Mouse (Mus musculus): ENCODE data around the gene Krt77. TPM values are rescaled to one million over a fixed set of nuclear protein-coding genes. Genes with fewer than 3 reads are reported as not detected.
A peak's percentile ranks its signal among the peaks of the same experiment; 100 is the strongest.

Krt77 gene
- polyA plus RNA-seq, 1 experiment: 6.3 TPM

GRCm38 (mm10) chr15:101866754-101867153 is 2.8 kb downstream of the Krt77 start:
- no peak overlapping the region for H3K27ac ChIP-seq (ENCODE audit: insufficient read depth, low read length)
- TF ChIP-seq CTCF (IDR thresholded peaks at IDR 0.05; ENCODE audit: extremely low read depth, insufficient read depth, low read length) (no peak), POLR2A (IDR thresholded peaks at IDR 0.05; ENCODE audit: extremely low read depth, insufficient read depth, low read length) (no peak)
- no peak overlapping the region for H3K4me3 ChIP-seq (ENCODE audit: insufficient read depth, low read length)
- peaks cover 4% of the 10 kb centered on the region for H3K4me1 ChIP-seq (ENCODE audit: control insufficient read depth, insufficient read depth, low read length)

DNA sequence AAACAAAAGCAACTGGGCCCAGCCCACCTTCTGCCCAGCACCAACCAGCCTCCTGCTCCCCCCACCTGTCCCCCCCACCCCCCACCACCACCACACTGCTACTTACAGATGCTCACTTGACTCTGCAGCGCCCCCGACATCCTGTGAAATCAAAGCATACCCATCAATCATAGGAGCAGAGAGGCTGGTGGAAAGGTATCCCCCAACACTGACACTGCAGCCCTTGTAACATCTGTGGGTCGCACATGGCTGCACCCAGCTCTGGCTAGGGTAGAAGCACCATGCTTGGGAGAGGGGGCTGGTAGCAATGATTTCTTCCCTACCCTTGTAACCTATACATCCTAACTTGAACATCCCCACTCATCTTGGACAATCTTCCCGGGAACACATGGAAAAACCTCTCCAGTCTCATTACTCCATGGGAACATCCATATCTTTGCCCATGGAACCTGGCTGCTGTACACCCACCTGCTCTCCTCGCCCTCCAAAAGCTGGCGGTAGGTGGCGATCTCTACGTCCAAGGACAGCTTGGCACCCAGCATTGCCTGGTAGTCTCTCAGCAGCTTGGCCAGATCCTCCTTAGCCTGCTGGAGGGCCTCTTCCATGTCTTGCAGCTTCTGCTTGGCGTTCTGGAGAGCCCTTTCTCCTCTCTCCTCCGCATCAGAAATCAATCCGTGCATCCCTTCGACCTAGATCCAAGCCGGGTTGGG is 8.9 kb downstream of the Krt77 start:
- no peak overlapping the region for H3K27ac ChIP-seq (ENCODE audit: insufficient read depth, low read length)

DNA sequence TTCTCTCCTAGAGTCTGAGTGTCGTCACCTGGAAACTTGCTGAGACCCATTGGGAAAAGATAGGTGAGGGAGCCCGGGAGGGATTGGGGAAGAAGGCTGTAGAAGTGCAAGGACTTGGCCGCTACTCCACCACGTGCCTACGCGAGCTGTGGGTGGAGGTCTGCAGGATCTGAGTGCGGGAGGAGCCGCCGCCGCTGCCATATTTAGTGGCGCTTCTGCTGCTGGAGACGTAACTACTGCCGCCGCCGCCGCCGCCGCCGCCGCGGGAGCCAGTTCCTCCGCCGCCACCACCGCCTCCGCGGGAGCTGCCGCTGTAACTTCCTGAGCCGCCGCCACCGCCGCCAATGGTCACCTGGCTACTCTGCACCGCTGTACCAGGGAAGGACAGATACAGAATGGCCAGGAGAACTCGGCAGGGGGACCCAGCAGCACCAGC is 9.8 kb downstream of the Krt77 start:
- no peak for TF ChIP-seq POLR2A (IDR thresholded peaks at IDR 0.05; ENCODE audit: extremely low read depth, insufficient read depth, low read length)
- TF ChIP-seq CTCF (IDR thresholded peaks at IDR 0.05; ENCODE audit: extremely low read depth, insufficient read depth, low read length): no peak
- no peak overlapping the region for H3K27ac ChIP-seq (ENCODE audit: insufficient read depth, low read length)

More for the DNA sequence above, 8.9 kb downstream of the Krt77 start:
- TF ChIP-seq POLR2A (IDR thresholded peaks at IDR 0.05; ENCODE audit: extremely low read depth, insufficient read depth, low read length) (no peak), CTCF (IDR thresholded peaks at IDR 0.05; ENCODE audit: extremely low read depth, insufficient read depth, low read length) (no peak)
- no peak overlapping the region; the same call in 1 of the 2 replicates for H3K4me3 ChIP-seq (ENCODE audit: insufficient read depth, low read length)
- peaks cover 2% of the 10 kb centered on the region; the same call in 1 of the 2 replicates for H3K4me1 ChIP-seq (ENCODE audit: control insufficient read depth, insufficient read depth, low read length)

DNA sequence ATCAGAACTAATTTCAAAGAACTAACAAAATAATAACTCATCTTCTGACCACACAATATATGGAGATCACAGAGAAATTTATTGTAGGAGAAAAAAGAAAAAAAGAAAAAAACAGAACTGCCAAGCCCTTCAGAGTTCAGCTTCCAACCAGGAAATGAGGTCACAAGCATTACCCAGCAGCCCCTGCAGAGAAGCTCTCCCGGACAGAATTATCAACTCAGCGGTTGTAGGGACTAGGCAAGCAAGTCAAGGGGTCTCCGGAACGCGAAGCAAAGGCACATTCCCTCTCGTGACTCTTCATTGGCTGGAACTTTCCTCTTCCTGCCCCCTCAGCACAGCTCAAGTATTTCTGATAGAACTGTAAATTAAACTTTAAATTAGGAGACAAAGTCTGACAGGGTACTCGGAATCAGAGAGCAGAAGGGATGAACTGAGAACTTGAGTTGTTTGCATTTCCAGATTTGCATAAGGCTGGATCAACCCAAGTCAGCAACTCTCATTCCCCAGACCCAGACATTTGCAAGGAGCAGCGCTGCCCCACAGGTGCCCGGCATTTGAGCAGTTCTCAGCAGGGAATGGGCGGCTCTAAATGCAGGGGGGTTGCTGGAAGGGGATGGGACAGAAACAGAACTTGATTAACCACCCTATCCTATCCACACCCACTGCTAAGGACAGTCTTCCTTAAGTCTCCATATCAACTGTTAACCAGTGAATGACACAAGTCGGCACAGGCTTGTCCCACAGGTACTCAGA is 10.7 kb downstream of the Krt77 start:
- H3K27ac ChIP-seq (ENCODE audit: insufficient read depth, low read length): no peak overlapping the region
- H3K4me3 ChIP-seq (ENCODE audit: insufficient read depth, low read length): no peak overlapping the region; the same call in 1 of the 2 replicates
- TF ChIP-seq CTCF (IDR thresholded peaks at IDR 0.05; ENCODE audit: extremely low read depth, insufficient read depth, low read length) (no peak), POLR2A (IDR thresholded peaks at IDR 0.05; ENCODE audit: extremely low read depth, insufficient read depth, low read length) (no peak)
- peaks cover 4% of the 10 kb centered on the region; the same call in 1 of the 2 replicates for H3K4me1 ChIP-seq (ENCODE audit: control insufficient read depth, insufficient read depth, low read length)

More for the DNA sequence above, 9.8 kb downstream of the Krt77 start:
- peaks cover 2% of the 10 kb centered on the region; the same call in 1 of the 2 replicates for H3K4me1 ChIP-seq (ENCODE audit: control insufficient read depth, insufficient read depth, low read length)
- H3K4me3 ChIP-seq (ENCODE audit: insufficient read depth, low read length): peak overlapping the region; percentile 36

- TF ChIP-seq CTCF (IDR thresholded peaks at IDR 0.05; ENCODE audit: extremely low read depth, insufficient read depth, low read length): no peak
- no peak for TF ChIP-seq POLR2A (IDR thresholded peaks at IDR 0.05; ENCODE audit: extremely low read depth, insufficient read depth, low read length)
- no peak overlapping the region for H3K4me3 ChIP-seq (ENCODE audit: insufficient read depth, low read length)
- peaks cover 4% of the 10 kb centered on the region; the same call in 1 of the 2 replicates for H3K4me1 ChIP-seq (ENCODE audit: control insufficient read depth, insufficient read depth, low read length)
- H3K27ac ChIP-seq (ENCODE audit: insufficient read depth, low read length): no peak overlapping the region
Measured at GRCm38 (mm10) chr15:101856696-101857095, 12.8 kb downstream of the Krt77 start.

DNA sequence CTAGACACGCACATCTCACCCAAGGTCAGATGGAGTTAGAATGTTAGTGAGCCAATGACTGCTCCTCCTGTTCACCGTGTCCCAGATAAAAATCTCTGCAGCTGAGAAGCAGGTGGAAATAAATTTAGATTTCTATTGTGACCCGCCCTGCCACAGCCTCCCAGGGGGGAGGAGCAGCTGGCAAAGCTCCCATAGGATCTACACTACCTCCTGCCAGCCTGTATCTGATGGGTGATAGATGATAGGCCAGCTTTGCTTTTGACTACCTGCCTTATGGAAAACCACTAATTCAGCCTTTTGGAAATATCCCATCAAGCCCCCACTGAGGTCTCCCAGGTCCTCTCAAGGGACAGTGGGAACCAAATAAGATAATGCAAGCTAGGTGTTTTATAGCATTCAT is 13.8 kb downstream of the Krt77 start:
- no peak for TF ChIP-seq POLR2A (IDR thresholded peaks at IDR 0.05; ENCODE audit: extremely low read depth, insufficient read depth, low read length)
- TF ChIP-seq CTCF (IDR thresholded peaks at IDR 0.05; ENCODE audit: extremely low read depth, insufficient read depth, low read length): no peak

GRCm38 (mm10) chr15:101854294-101854693 is 15.2 kb downstream of the Krt77 start:
- Histone ChIP-seq H3K27ac (ENCODE audit: insufficient read depth, low read length) (no peak overlapping the region), H3K4me3 (ENCODE audit: insufficient read depth, low read length) (no peak overlapping the region), H3K4me1 (ENCODE audit: control insufficient read depth, insufficient read depth, low read length) (peaks cover 3% of the 10 kb centered on the region; the same call in 1 of the 2 replicates)
- no peak for TF ChIP-seq CTCF (IDR thresholded peaks at IDR 0.05; ENCODE audit: extremely low read depth, insufficient read depth, low read length)
- TF ChIP-seq POLR2A (IDR thresholded peaks at IDR 0.05; ENCODE audit: extremely low read depth, insufficient read depth, low read length): no peak

More for the DNA sequence above, 13.8 kb downstream of the Krt77 start:
- no peak overlapping the region for H3K27ac ChIP-seq (ENCODE audit: insufficient read depth, low read length)
- H3K4me1 ChIP-seq (ENCODE audit: control insufficient read depth, insufficient read depth, low read length): peaks cover 4% of the 10 kb centered on the region; the same call in 1 of the 2 replicates
- H3K4me3 ChIP-seq (ENCODE audit: insufficient read depth, low read length): no peak overlapping the region

- H3K4me1 ChIP-seq (ENCODE audit: control insufficient read depth, insufficient read depth, low read length): peaks cover 2% of the 10 kb centered on the region; the same call in 1 of the 2 replicates
- TF ChIP-seq CTCF (IDR thresholded peaks at IDR 0.05; ENCODE audit: extremely low read depth, insufficient read depth, low read length) (no peak), POLR2A (IDR thresholded peaks at IDR 0.05; ENCODE audit: extremely low read depth, insufficient read depth, low read length) (no peak)
- H3K27ac ChIP-seq (ENCODE audit: insufficient read depth, low read length): no peak overlapping the region
- no peak overlapping the region for H3K4me3 ChIP-seq (ENCODE audit: insufficient read depth, low read length)
Measured at GRCm38 (mm10) chr15:101852571-101852970, 16.9 kb downstream of the Krt77 start.

DNA sequence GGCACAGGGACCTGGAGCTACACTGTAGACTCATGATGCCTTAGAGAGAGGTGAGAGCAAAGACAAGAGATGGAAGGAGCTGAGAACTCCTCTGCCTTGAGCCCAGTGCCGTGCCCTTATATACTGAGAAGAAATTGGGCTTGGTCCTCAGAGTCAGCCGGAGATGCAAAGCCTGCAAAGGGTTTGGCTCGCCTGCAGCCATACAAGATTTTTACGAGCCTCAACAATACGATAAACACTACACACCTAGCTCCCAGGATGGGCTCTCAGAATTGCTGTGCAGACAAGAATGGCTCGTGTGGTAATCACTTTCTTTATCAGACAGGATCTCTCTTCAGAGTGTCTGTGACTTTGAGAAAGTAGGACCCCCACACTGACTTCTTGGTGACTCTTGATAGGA is 18.8 kb downstream of the Krt77 start, which contains the start of gene Krt1:
Krt1 (minus strand) TSS at position 101 of the 400 bp plus-strand sequence.
- peaks cover 3% of the 10 kb centered on the region for H3K4me1 ChIP-seq (ENCODE audit: control insufficient read depth, insufficient read depth, low read length)
- H3K4me3 ChIP-seq (ENCODE audit: insufficient read depth, low read length): no peak within 1 kb of the TSS
- TF ChIP-seq CTCF (IDR thresholded peaks at IDR 0.05; ENCODE audit: extremely low read depth, insufficient read depth, low read length) (no peak), POLR2A (IDR thresholded peaks at IDR 0.05; ENCODE audit: extremely low read depth, insufficient read depth, low read length) (no peak)
- no peak within 1 kb of the TSS for H3K27ac ChIP-seq (ENCODE audit: insufficient read depth, low read length)

All from cortical plate, adult 2 months (tissue).